19 mouse cellular contexts compared by ENCODE assay signal in genomic region chr17:53578249-53578648, GRCm38 (mm10). TPM values are rescaled to one million over a fixed set of nuclear protein-coding genes. Genes with fewer than 3 reads are reported as not detected.
DNase-seq lines count a peak whose midpoint lies in the region; ATAC-seq and TF ChIP-seq lines count a peak whose summit lies in the region.
"Had no signal": no experiment of that assay in that cellular context is flagged by ENCODE, and none has a peak within 500 bp of the region (broad histone marks: within the 10 kb centered on the region; RNA-seq: fewer than 3 reads in every experiment).

No protein-coding gene starts in this region.

- peaks cover 41% of the 10 kb centered on the region for H3K4me1 ChIP-seq in heart, embryonic 15.5 days (replicated peaks)
- peaks cover 31% of the 10 kb centered on the region for H3K4me1 ChIP-seq in liver, embryonic 11.5 days (replicated peaks; ENCODE audit: control insufficient read depth, insufficient read depth, low read length)
- H3K4me1 ChIP-seq in stomach, postnatal 0 days (replicated peaks; ENCODE audit: control insufficient read depth, insufficient read depth) = no peaks in the 10 kb centered on the region
- H3K4me1 ChIP-seq in neural tube, embryonic 15.5 days = no peaks in the 10 kb centered on the region

- no peak for DNase-seq in gastrocnemius, adult 2 months
- DNase-seq in gastrocnemius, adult 18-20 months (ENCODE audit: low spot score) = no peak
- no peak for DNase-seq in heart, postnatal 10 days
- DNase-seq in liver, embryonic 11.5 days (ENCODE audit: low spot score) = no peak
- no peak for DNase-seq in stomach, postnatal 0 days (ENCODE audit: low spot score)
- DNase-seq: adrenal gland, adult 2 months; gastrocnemius, postnatal 25 days; kidney, adult 11 months had no signal

- H3K4me3 ChIP-seq in gastrocnemius, adult 2 months = peak overlapping the region; percentile 2; the same call in 1 of the 2 replicates
- no peak overlapping the region for H3K4me3 ChIP-seq in heart, embryonic 15.5 days
- no peak overlapping the region for H3K4me3 ChIP-seq in liver, embryonic 11.5 days (ENCODE audit: low read depth, low read length)
- H3K4me3 ChIP-seq in stomach, postnatal 0 days (ENCODE audit: low read depth, low read length) = no peak overlapping the region
- H3K4me3 ChIP-seq in neural tube, embryonic 15.5 days (replicated peaks) = no peak overlapping the region
- H3K4me3 ChIP-seq: embryonic facial prominence, embryonic 13.5 days; neural tube, embryonic 12.5 days had no signal

- peak overlapping the region; percentile 34; the same call in 1 of the 2 replicates for H3K4me2 ChIP-seq in heart, embryonic 15.5 days
- peak overlapping the region; percentile 26; the same call in 1 of the 2 replicates for H3K4me2 ChIP-seq in liver, embryonic 11.5 days
- H3K4me2 ChIP-seq in stomach, postnatal 0 days (replicated peaks; ENCODE audit: low read depth) = no peak overlapping the region
- no peak overlapping the region for H3K4me2 ChIP-seq in neural tube, embryonic 15.5 days
- H3K4me2 ChIP-seq: embryonic facial prominence, embryonic 13.5 days; midbrain, embryonic 11.5 days; neural tube, embryonic 12.5 days had no signal

- H3K36me3 ChIP-seq in heart, embryonic 15.5 days = no peaks in the 10 kb centered on the region
- H3K36me3 ChIP-seq in liver, embryonic 11.5 days (ENCODE audit: control insufficient read depth, insufficient read depth, low read length) = no peaks in the 10 kb centered on the region
- H3K36me3 ChIP-seq in stomach, postnatal 0 days (ENCODE audit: control insufficient read depth, insufficient read depth, low read length) = no peaks in the 10 kb centered on the region
- H3K36me3 ChIP-seq in neural tube, embryonic 15.5 days = no peaks in the 10 kb centered on the region
- H3K36me3 ChIP-seq: embryonic facial prominence, embryonic 13.5 days; neural tube, embryonic 12.5 days had no signal

- TF ChIP-seq CTCF in gastrocnemius, adult 2 months (IDR thresholded peaks at IDR 0.05) = no peak
- TF ChIP-seq CTCF in stomach, postnatal 0 days (IDR thresholded peaks at IDR 0.05; ENCODE audit: low read depth) = no peak

- 78% methylated on average over 6 of the region's 6 CpGs for WGBS in heart, embryonic 15.5 days
- WGBS in liver, embryonic 11.5 days = 71% methylated on average over 6 of the region's 6 CpGs
- WGBS in stomach, postnatal 0 days = 78% methylated on average over 6 of the region's 6 CpGs
- 84% methylated on average over 6 of the region's 6 CpGs for WGBS in neural tube, embryonic 15.5 days

- H3K27ac ChIP-seq in gastrocnemius, adult 2 months = peak overlapping the region; percentile 75
- H3K27ac ChIP-seq in heart, embryonic 15.5 days = peak overlapping the region; percentile 67
- no peak overlapping the region for H3K27ac ChIP-seq in liver, embryonic 11.5 days (ENCODE audit: low read depth, low read length)
- no peak overlapping the region for H3K27ac ChIP-seq in stomach, postnatal 0 days (replicated peaks)
- H3K27ac ChIP-seq in neural tube, embryonic 15.5 days (replicated peaks) = no peak overlapping the region
- H3K27ac ChIP-seq: embryonic facial prominence, embryonic 13.5 days; kidney, postnatal 0 days; neural tube, embryonic 12.5 days had no signal

- no peak for TF ChIP-seq EP300 in stomach, postnatal 0 days (optimal IDR thresholded peaks at IDR 0.05)

- intact Hi-C loops in gastrocnemius, adult 2 months (cut with DNase I) = no loop called here
- intact Hi-C loops in heart, postnatal 10 days (cut with DNase I) = no loop called here

- no peak for ATAC-seq in heart, embryonic 15.5 days (replicated peaks; ENCODE audit: insufficient number of reproducible peaks, insufficient read depth, low FRiP score, low read depth)
- ATAC-seq in liver, embryonic 11.5 days (replicated peaks; ENCODE audit: low FRiP score) = peak; percentile 22; the same call in 1 of the 2 replicates
- ATAC-seq in stomach, postnatal 0 days (ENCODE audit: low FRiP score, low TSS enrichment) = 0 out of 2 replicates have a peak, but pooled peaks have one; percentile 45
- ATAC-seq in neural tube, embryonic 15.5 days (ENCODE audit: low FRiP score) = no peak

- H3K9ac ChIP-seq in heart, embryonic 15.5 days = 0 out of 2 replicates have a peak overlapping the region, but pooled peaks have one; percentile 10
- peak overlapping the region; percentile 10; the same call in 1 of the 2 replicates for H3K9ac ChIP-seq in liver, embryonic 11.5 days (ENCODE audit: low read depth, low read length)
- H3K9ac ChIP-seq in stomach, postnatal 0 days (ENCODE audit: low read length) = no peak overlapping the region
- H3K9ac ChIP-seq in neural tube, embryonic 15.5 days (replicated peaks) = no peak overlapping the region
- H3K9ac ChIP-seq: embryonic facial prominence, embryonic 13.5 days; neural tube, embryonic 12.5 days had no signal

- H3K9me3 ChIP-seq in heart, embryonic 15.5 days (replicated peaks) = no peaks in the 10 kb centered on the region
- H3K9me3 ChIP-seq in liver, embryonic 11.5 days (ENCODE audit: control insufficient read depth, low read length) = no peaks in the 10 kb centered on the region
- H3K9me3 ChIP-seq in stomach, postnatal 0 days (ENCODE audit: control insufficient read depth, low read length) = no peaks in the 10 kb centered on the region
- no peaks in the 10 kb centered on the region for H3K9me3 ChIP-seq in neural tube, embryonic 15.5 days (replicated peaks)
- H3K9me3 ChIP-seq: embryonic facial prominence, embryonic 13.5 days; neural tube, embryonic 12.5 days had no signal

- no peaks in the 10 kb centered on the region for H3K27me3 ChIP-seq in heart, embryonic 15.5 days
- H3K27me3 ChIP-seq in liver, embryonic 11.5 days (replicated peaks; ENCODE audit: control insufficient read depth, insufficient read depth, low read length) = no peaks in the 10 kb centered on the region
- no peaks in the 10 kb centered on the region for H3K27me3 ChIP-seq in stomach, postnatal 0 days (ENCODE audit: control insufficient read depth, insufficient read depth, low read length)
- H3K27me3 ChIP-seq in neural tube, embryonic 15.5 days (replicated peaks) = no peaks in the 10 kb centered on the region
- H3K27me3 ChIP-seq: embryonic facial prominence, embryonic 13.5 days; neural tube, embryonic 12.5 days had no signal

RNA-seq across cellular contexts. Expression of gene Kat2b, which starts 11.6 kb away (rescaled TPM):
- total RNA-seq in gastrocnemius, adult 2 months (2021) = 10 to 100 TPM; 65.7 to 70.4 TPM
- total RNA-seq in gastrocnemius, adult 18-20 months (2021) = 10 to 100 TPM; 61.9 to 63.8 TPM
- 9.7 and 10.1 TPM in 2 replicates for polyA plus RNA-seq in heart, embryonic 15.5 days (2015; fragmentation: Nextera tagmentation; extraction: Ambion mirVana)
- total RNA-seq in heart, postnatal 10 days (2021) = 10 to 100 TPM; 91.6 to 95.9 TPM
- polyA plus RNA-seq in liver, embryonic 11.5 days (2014; fragmentation: Nextera tagmentation; extraction: Ambion mirVana) = 7.3 and 8.7 TPM in 2 replicates
- polyA plus RNA-seq in stomach, postnatal 0 days (2015; fragmentation: Nextera tagmentation; extraction: Ambion mirVana) = 3.8 and 4.9 TPM in 2 replicates
- 5.5 and 6.0 TPM in 2 replicates for polyA plus RNA-seq in neural tube, embryonic 15.5 days (2015; fragmentation: Nextera tagmentation; extraction: Ambion mirVana)

RNA-seq across cellular contexts. Expression of gene Pp2d1, which starts 39.0 kb away (rescaled TPM):
- not detected for total RNA-seq in gastrocnemius, adult 2 months (2021)
- not detected for total RNA-seq in gastrocnemius, adult 18-20 months (2021)
- 0.18 and 0.21 TPM in 2 replicates for polyA plus RNA-seq in heart, embryonic 15.5 days (2015; fragmentation: Nextera tagmentation; extraction: Ambion mirVana)
- not detected for total RNA-seq in heart, postnatal 10 days (2021)
- polyA plus RNA-seq in liver, embryonic 11.5 days (2014; fragmentation: Nextera tagmentation; extraction: Ambion mirVana) = 0.12 and 0.38 TPM in 2 replicates
- 0.12 and 0.22 TPM in 2 replicates for polyA plus RNA-seq in stomach, postnatal 0 days (2015; fragmentation: Nextera tagmentation; extraction: Ambion mirVana)
- polyA plus RNA-seq in neural tube, embryonic 15.5 days (2015; fragmentation: Nextera tagmentation; extraction: Ambion mirVana) = 0.44 and 0.46 TPM in 2 replicates
- total RNA-seq: adrenal gland, adult 2 months; gastrocnemius, postnatal 25 days; layer of hippocampus, adult 18-20 months; layer of hippocampus, postnatal 25 days; left cerebral cortex, postnatal 25 days; monocyte, adult 5-6 weeks had no signal
- polyA plus RNA-seq: adrenal gland, adult 2 months; small intestine, adult 2 months had no signal

Comparison
In these comparisons a context has a peak if more than half of its experiments do, and no peak if none do; other contexts are left out.
1. H3K27ac ChIP-seq: peak in gastrocnemius, adult 2 months (single experiment) and heart, embryonic 15.5 days (single experiment); none in liver, embryonic 11.5 days (single experiment), stomach, postnatal 0 days (single experiment) and neural tube, embryonic 15.5 days (single experiment).
2. ATAC-seq: peak in liver, embryonic 11.5 days (single experiment) and stomach, postnatal 0 days (single experiment); none in heart, embryonic 15.5 days (single experiment) and neural tube, embryonic 15.5 days (single experiment).
3. H3K4me2 ChIP-seq: peak in heart, embryonic 15.5 days (single experiment) and liver, embryonic 11.5 days (single experiment); none in stomach, postnatal 0 days (single experiment) and neural tube, embryonic 15.5 days (single experiment).
4. H3K9ac ChIP-seq: peak in heart, embryonic 15.5 days (single experiment) and liver, embryonic 11.5 days (single experiment); none in stomach, postnatal 0 days (single experiment) and neural tube, embryonic 15.5 days (single experiment).